Mouse (Mus musculus): ENCODE data around the gene Trmt10a. TPM values are rescaled to one million over a fixed set of nuclear protein-coding genes. Genes with fewer than 3 reads are reported as not detected.
"Not testable (repeated sequence)": the region's sequence is repeated elsewhere in the genome, so short reads cannot be mapped to it uniquely, and the experiment has no call there.

Gene Trmt10a
- polyA plus RNA-seq, 1 experiment, result 9.0 TPM

GRCm38 (mm10) chr3:138133916-138134315 lies 9.3 kb upstream of the Trmt10a start:
- no peak for DNase-seq (ENCODE audit: extremely low spot score in 1 of 2, low spot score in 1 of 2)

- DNase-seq (ENCODE audit: extremely low spot score in 1 of 2, low spot score in 1 of 2), result no peak
Measured at GRCm38 (mm10) chr3:138134528-138134927, 8.7 kb upstream of the Trmt10a start.

GRCm38 (mm10) chr3:138138146-138138545 lies 5.1 kb upstream of the Trmt10a start:
- not testable (repeated sequence) for DNase-seq (ENCODE audit: extremely low spot score in 1 of 2, low spot score in 1 of 2)

GRCm38 (mm10) chr3:138139663-138140062 lies 3.6 kb upstream of the Trmt10a start:
- no peak for DNase-seq (ENCODE audit: extremely low spot score in 1 of 2, low spot score in 1 of 2)

- DNase-seq (ENCODE audit: extremely low spot score in 1 of 2, low spot score in 1 of 2), result peak in 1 of 2 experiments; percentile 20
Measured at GRCm38 (mm10) chr3:138142052-138142732, 1.1 kb upstream of the Trmt10a start.

GRCm38 (mm10) chr3:138142733-138143314 lies 424 bp upstream of the Trmt10a start:
- peak in 1 of 2 experiments; percentile 8 for DNase-seq (ENCODE audit: extremely low spot score in 1 of 2, low spot score in 1 of 2)

GRCm38 (mm10) chr3:138144060-138144641 lies 903 bp downstream of the Trmt10a start:
- DNase-seq (ENCODE audit: extremely low spot score in 1 of 2, low spot score in 1 of 2), result peak in 1 of 2 experiments; percentile 15

GRCm38 (mm10) chr3:138144642-138145171 lies 1.5 kb downstream of the Trmt10a start, which contains the start of gene Mttp:
Mttp (minus strand) TSS chr3:138144968.
- peak; percentile 69 to 95 for DNase-seq (ENCODE audit: extremely low spot score in 1 of 2, low spot score in 1 of 2)

GRCm38 (mm10) chr3:138148811-138149210 lies 5.6 kb downstream of the Trmt10a start:
- no peak for DNase-seq (ENCODE audit: extremely low spot score in 1 of 2, low spot score in 1 of 2)

GRCm38 (mm10) chr3:138155062-138155461 lies 11.8 kb downstream of the Trmt10a start:
- DNase-seq (ENCODE audit: extremely low spot score in 1 of 2, low spot score in 1 of 2), result no peak

- no peak for DNase-seq (ENCODE audit: extremely low spot score in 1 of 2, low spot score in 1 of 2)
Measured at GRCm38 (mm10) chr3:138156651-138157050, 13.4 kb downstream of the Trmt10a start.

GRCm38 (mm10) chr3:138161623-138162022 lies 18.4 kb downstream of the Trmt10a start:
- no peak for DNase-seq (ENCODE audit: extremely low spot score in 1 of 2, low spot score in 1 of 2)

- no peak for DNase-seq (ENCODE audit: extremely low spot score in 1 of 2, low spot score in 1 of 2)
Measured at GRCm38 (mm10) chr3:138162553-138163183, 19.4 kb downstream of the Trmt10a start.

GRCm38 (mm10) chr3:138173291-138173690 lies 30.0 kb downstream of the Trmt10a start:
- no peak for DNase-seq (ENCODE audit: extremely low spot score in 1 of 2, low spot score in 1 of 2)

GRCm38 (mm10) chr3:138175551-138175950 lies 32.3 kb downstream of the Trmt10a start:
- DNase-seq (ENCODE audit: extremely low spot score in 1 of 2, low spot score in 1 of 2), result no peak

- no peak for DNase-seq (ENCODE audit: extremely low spot score in 1 of 2, low spot score in 1 of 2)
Measured at GRCm38 (mm10) chr3:138182019-138182418, 38.8 kb downstream of the Trmt10a start.

- DNase-seq (ENCODE audit: extremely low spot score in 1 of 2, low spot score in 1 of 2), result no peak
Measured at GRCm38 (mm10) chr3:138183371-138183770, 40.1 kb downstream of the Trmt10a start.

- no peak for DNase-seq (ENCODE audit: extremely low spot score in 1 of 2, low spot score in 1 of 2)
Measured at GRCm38 (mm10) chr3:138185290-138185689, 42.0 kb downstream of the Trmt10a start.

GRCm38 (mm10) chr3:138185995-138186930 lies 43.0 kb downstream of the Trmt10a start:
- no peak for DNase-seq (ENCODE audit: extremely low spot score in 1 of 2, low spot score in 1 of 2)

- no peak for DNase-seq (ENCODE audit: extremely low spot score in 1 of 2, low spot score in 1 of 2)
Measured at GRCm38 (mm10) chr3:138192260-138192659, 49.0 kb downstream of the Trmt10a start.

Measured in frontal cortex, adult 2 months (tissue).